Mouse (Mus musculus): ENCODE measurements around the gene Cdc25a.

The Cdc25a gene

DNA sequence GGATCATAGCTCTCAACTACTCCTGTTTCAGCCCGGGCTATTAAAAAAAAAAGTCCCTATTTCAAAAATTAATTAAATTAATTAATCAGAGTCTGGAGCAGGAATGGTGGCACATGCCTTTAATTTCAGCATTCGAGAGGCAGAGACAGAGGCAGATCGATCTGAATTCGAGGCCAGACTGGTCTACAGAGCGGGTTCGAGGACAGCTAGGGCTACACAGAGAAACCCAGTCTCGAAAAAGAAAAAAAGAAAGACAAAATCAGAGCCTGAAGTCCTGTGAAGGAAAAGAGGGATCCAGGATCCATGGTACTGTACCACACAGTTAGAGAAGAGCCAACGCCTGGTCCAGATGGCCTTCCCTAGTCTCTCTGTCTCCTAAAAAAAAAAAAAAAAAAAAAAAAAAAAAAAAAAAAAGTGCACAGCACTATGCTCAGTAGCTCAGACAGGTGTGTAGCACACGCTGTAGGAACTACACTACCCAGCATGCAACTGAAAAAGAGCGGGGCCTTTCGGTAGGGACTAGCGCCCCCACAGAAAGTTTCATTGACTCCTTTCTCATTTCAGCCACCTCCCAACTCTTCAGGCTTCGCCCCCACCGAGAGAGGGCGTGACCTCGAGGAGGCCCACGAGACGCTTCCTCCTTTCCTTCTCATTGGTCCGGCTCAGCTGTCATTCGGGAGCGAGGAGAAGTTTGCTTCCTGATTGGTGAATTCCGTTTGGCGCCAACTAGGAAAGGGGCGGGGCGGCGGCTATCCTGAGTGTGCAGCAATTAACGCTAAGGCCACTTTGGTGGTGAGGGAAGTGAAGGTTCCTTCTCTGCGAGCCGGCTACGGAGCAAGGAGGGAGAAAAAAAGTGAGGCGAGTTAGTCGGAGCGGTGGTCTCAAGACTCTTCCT is at the start of gene Cdc25a:
Gene Cdc25a (plus strand): TSS at position 783 of the 895 bp plus-strand sequence.
- DNase-seq (ENCODE audit: low spot score in 2 of 2), result peak; percentile 88 to 94

DNA sequence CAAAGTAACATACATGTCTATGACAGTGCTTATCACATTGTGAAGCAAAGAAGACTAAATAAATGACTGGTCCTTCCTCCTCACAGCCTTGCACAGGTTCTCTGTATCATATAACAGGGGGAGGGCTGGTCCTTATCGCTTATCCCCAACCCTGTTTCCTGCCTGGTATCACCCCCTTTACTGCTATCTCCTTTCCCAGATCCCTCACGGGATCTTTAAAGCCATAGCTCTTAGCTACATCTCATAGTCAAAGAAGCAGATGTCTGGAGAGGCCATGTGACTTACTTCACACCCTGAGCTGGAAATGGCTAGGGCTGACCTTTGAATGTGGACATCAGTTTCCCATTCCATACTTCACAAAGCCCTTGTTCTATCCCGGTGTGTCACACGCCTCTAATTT is 49.6 kb upstream of the Cdc25a start:
- no peak for DNase-seq (ENCODE audit: low spot score in 2 of 2)

DNA sequence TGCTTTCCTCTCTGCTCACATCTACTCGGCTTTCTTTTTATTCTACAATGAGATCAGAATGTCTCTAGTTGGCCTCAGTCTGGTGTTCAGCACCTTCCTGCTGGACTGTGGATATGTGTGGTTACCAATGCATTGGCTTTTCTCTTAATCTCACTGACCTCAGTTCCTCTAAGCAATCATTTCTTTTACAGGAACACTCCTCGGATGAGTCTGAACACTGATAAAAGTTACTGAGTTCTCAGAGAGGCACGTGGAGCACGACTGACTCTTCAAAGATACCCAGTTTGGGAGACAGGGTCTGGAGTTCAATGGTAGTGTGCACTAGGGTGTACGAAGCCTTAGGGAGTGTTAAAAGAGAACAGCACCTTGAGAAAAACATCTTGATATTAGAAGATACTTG is 49.2 kb upstream of the Cdc25a start:
- DNase-seq (ENCODE audit: low spot score in 2 of 2), result no peak

DNA sequence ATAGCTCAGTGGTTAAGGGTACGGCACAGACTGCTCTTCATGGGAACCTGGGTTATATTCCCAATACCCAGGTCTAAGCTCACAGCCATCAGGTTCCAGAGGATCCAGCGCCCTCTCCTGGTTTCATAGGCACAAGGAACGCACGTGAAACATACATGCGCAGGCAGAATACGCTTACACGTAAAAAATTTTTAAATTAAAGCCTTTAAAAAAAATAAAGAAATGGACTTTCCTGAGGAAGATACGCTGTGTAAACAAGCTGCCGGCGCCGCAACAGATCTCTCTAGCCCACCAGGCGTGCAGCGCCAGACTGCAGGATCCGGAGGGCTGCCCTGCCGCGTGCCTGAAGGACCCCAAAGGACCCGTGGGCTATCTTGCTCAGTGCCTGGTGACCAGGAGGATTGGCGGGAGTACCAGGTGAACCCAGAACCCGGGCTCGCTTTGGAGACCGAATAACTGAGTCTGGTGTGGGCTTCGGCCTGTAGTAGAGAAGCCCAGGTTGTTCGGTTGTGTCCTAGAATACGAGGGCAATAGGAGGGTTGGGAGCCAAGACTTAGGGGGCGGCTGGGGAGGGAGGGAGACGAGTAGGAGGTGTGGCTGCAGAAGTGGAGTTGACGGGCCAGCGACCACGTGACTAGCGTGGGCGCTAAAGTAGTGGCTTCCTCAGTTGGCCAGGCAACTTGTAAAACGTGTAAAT is 42.8 kb upstream of the Cdc25a start, which contains the start of gene Nme6:
Gene Nme6 (plus strand): TSS at position 359 of the 697 bp plus-strand sequence.
- DNase-seq (ENCODE audit: low spot score in 2 of 2), result peak; percentile 76 to 79

DNA sequence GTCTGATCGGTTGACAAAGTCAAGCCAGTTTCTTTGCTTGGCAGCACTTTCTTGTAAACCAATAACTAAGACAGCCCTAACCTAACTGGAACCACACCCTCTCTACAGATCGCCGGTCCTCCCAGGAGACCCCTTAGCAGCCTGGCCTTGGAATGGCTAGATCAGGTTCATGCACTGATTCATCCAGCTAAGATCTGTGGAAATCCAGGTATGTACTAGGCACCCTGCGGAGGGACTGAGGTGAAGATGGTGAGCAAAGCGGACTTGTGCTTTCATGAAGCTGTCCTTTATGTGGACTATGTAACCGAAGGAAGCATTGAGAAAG is 42.3 kb upstream of the Cdc25a start:
- DNase-seq (ENCODE audit: low spot score in 2 of 2), result peak in 1 of 2 experiments; percentile 3

DNA sequence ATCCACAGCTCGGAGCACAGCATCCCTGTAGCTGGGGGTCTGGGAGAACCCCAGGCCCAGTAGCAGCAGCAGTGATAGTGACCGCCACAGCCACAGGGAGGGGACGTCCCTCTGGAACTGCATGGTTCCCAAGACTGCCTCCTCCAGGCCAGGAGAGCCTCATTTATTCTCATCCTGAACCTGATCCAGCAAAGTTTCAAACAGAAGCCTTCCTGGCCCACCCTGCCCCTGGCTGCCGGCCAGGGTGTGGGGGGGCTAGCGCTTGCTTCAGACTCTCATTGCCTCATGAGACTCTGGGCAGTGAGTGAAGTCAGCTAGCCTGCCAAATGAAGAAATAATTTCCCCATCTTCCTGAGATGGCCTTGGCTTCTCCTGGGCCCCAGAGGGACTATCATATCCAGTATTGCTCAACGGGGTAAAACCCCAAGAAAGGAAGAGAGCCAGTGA is 26.0 kb upstream of the Cdc25a start, which contains the start of gene Camp:
Gene Camp (minus strand): TSS at position 306 of the 447 bp plus-strand sequence.
- DNase-seq (ENCODE audit: low spot score in 2 of 2), result no peak

DNA sequence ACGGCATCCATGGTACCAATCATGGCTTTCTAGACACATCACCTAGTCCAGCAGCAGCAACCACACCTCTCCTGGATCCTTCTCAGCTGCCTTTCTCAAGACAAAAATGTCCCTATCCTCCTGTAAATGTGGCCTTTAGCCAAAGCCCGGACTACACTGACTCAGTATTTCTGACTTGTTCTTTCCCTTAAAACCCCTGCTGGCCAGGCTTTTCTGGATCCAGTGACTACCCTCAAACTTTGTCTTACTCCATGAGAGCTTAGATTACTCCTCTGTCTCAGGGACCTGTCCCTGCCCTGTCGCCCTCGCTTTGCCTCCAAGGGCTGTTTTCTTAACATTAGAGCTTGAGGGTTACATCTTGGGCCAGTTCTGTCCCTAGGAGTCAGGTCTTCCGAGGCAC is 25.3 kb upstream of the Cdc25a start:
- no peak for DNase-seq (ENCODE audit: low spot score in 2 of 2)

DNA sequence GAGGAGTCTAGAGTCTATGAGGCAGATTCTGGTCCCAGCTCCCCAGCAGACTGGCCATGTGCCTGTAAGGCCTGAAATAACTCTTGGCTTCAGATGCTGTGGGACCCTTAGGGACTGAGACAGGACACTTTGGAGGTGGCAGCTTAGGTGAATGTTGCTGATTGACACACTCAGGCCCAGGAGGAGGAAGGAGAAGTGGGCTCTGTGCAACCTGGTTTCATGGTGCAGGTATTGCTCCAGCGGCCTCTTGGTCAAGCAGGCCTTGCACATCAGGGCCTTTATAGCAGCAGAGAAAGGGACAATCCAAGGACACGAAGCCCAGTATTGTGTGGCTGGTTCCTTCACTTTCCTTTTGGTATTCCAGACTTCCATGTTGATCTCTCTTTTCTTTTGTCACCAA is 21.0 kb upstream of the Cdc25a start:
- DNase-seq (ENCODE audit: low spot score in 2 of 2), result no peak

DNA sequence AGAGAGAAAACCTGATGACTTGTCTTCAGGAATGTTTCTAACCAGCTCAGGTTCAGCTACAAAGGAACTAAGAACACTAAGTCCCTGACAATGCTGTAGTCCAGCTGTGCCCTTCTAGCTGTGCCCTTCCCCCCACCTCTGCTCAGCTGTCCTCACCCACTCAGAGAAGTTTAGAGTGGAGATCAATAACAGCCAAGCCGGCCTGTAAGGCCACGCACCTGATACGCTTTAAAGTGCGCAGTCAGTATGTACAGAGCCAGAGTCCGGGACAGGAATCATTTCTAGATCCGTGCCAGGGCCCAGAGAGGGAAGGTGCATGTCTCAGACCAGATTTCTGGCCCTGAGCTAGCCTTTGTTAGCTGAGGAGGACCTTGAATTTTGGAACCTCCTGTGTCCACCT is 19.4 kb upstream of the Cdc25a start:
- DNase-seq (ENCODE audit: low spot score in 2 of 2), result no peak

DNA sequence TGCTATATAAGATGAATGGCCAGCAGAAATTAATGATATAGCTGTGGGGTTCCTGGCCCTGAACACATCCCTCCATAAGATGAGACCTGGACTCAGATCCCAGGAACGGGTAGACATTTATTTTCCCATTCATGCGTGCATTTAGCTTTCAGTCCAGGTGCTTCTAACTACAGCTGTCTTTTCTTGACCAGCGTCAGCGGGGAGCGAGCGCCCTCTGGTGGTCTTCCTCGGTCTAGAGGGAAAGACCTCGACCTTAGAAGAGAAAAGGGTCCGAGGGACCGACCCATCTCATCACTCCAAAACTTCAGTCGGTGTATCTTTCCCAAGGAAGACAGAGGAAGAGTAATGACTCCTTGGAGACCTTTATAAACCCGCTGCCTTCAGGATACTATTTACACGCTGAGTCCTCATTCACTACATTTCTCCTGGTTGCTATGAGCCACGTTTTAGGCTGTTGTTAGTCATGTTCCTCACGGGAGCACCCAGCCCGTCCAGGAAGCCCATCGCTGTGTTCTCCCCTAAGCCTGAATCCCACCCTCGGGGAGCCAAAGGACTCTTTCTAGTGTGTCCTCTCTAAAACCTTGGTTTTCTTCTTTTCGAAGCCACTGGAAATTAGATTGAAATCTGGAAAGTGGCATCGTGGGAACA is 12.9 kb upstream of the Cdc25a start:
- DNase-seq (ENCODE audit: low spot score in 2 of 2), result peak; percentile 72 to 74

DNA sequence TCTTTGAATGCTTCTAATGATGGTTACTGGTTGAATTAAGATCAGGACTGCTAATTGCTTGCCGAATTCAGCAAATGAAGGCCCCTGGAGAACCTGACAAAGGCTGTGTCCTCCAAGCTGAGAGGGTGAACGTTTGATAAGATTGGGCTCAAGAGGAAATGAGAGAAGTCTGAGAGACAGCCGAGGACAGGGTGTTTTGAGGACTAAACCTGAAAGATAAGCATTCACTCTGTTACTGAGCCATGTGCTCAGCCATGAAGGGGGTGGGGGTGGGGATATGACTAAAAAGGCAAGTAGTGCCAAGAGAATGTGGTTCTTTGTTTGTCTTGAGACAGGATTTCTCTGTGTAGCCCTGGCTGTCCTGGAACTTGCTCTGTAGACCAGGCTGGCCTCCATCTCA is 12.3 kb upstream of the Cdc25a start:
- DNase-seq (ENCODE audit: low spot score in 2 of 2), result no peak

DNA sequence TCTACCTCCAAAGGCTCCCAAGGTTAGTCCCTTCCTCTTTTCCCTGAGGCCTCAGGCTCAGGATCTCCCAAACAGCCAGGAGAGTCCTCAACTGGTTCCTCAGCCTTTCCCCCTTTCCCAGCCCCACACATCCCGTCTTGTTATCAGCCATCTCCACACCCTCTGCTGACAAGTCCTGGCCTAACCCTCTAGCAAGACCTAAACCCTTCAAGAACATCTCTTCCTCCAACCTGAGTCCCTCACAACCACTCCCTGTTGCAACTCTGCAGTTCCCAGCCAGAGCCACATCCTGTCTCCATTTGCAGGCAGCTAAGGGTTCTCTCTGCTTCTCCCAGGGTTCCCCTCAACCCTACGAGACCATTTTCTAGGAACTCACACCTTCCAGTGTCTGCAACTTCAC is 9.2 kb upstream of the Cdc25a start:
- no peak for DNase-seq (ENCODE audit: low spot score in 2 of 2)

DNA sequence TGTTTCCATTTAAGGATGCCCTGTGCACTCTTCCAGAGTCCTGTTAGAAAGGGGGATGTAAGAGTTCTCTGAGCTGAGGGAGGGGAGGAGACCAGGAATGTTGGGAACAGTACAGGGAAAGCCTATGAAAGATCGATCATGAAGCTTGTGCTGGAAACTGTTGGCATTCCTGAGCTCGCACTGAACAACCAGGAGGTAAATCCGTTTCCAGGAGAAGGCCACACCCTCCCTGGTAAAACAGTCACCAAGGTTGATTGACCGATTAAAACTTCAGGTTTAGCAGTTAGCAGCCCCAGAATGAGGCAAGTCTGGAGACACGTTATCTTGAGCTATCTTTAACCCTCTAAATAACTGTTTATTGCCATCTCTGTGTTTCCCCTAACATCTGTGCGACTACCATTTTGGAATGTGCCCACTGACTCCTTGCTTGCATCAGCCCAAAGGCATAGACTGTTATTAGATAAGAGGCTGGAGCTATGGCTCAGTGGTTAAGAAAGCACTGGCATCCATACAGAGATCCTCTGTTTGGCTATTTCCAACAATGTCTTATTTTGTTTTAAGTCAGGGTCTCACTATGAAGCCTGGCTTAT is 4.3 kb upstream of the Cdc25a start:
- DNase-seq (ENCODE audit: low spot score in 2 of 2), result no peak

DNA sequence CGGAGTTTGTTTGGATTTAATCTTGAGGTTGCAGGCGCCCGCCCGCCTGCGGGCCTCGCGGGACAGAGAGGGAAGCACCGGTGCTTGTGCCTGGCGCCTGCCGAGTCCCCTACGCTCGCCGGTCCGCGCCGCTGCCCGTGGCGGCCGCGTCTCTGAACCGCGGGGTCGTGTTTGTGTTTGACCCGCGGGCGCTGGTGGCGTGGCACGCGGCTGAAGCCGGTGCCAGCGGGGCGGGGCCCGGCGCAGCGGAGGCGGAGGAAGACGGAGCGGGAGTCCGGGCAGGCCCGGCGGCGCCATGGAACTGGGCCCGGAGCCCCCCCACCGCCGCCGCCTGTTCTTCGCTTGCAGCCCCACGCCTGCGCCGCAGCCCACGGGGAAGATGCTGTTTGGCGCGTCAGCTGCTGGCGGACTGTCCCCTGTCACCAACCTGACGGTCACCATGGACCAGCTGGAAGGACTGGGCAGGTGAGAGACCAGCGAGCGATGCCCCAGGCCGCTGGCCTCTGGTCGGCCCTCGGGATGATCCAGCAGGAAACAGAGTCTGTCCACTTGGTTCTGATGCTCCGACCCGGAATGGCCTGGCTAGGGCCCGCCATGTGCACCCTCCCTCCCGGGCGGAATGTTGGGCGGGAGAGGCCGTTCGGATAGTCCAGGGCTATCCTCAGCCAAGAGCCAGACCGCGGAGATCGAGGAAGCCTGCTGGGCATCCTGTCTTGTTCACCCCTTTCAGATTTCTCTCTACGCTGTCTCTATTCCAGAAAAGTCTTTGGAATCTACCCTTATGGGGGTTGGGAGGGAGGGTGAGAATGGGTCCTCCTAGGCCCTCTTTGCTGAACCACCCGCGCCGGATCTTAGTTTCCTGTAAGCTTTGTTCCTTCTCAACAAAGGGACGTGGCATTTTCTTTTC is 569 bp downstream of the Cdc25a start:
- DNase-seq (ENCODE audit: low spot score in 2 of 2), result peak; percentile 12 to 19

DNA sequence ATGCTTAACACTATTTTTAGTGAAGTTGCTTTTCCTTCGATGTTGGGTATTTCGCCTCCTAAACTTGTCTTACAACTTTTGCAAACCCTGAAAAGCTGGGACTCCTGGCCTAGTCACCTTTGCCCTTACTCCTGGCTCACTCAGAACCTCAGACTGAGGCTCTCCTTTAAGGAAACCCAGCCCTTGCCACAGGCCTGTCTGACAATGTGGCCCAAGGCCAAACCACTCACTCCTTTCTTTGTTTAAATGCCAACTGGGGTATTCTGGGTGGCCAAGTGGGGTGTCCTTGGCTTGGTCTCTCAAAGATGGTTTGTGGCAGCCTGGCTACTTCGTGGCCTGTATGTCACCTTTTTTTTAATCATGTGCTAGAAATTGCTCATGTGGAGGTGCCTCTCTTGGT is 1.4 kb downstream of the Cdc25a start:
- DNase-seq (ENCODE audit: low spot score in 2 of 2), result no peak

DNA sequence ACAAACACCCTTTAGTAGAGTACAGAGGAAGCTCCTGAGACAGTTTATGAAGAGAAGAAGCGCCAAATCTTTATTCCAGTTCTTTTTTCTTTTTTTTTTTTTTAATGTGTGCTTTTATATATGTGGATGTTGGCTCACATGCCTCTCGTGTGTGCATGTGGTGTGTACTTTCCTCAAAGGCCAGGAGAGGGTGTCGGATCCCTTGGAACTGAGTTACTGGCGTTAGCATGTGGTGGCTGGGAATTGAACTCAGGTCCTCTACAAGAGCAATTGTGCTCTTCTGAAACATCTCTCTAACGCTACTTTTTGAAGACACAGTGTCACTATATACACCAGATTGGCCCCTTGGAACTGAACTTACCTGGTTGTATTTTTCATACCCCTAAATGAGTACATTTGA is 2.3 kb downstream of the Cdc25a start:
- DNase-seq (ENCODE audit: low spot score in 2 of 2), result no peak

DNA sequence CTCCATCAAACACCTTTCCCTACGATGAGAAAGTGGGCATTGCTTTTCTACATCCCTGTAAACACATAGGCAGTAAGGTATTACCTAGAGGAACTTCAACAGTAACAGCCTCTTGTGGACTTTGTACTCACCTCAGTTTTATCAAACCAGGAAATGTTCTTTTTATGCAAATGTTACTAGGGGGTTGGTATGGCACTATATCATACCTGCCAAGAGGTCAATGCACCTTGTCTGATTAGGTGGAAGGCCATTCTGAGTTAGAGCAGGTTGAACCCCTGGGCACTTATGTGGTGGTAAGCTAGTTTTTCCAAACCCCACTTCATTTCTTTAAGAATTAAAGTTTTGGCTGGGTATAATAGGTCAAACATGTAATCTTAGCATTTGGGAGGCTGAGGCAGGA is 3.9 kb downstream of the Cdc25a start:
- DNase-seq (ENCODE audit: low spot score in 2 of 2), result no peak

DNA sequence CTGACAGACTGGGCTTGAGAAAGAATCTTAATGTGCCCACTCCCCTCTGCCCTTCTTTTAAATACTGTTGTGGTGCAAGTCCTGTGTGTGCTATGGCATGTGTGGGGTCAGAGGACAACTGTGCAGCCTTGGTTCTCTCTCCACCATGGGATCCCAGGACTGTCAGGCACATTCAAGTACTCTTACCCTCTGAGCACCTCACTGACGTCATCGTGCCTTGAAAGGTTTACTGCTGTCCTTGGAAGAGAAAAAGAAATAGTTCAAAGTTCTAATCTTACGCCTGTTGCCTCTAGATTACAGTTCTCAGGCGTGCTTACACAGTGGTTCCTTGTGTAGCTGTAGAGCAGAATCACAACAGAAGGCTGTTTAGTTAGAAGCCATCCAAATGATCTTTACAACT is 10.9 kb downstream of the Cdc25a start:
- no peak for DNase-seq (ENCODE audit: low spot score in 2 of 2)

DNA sequence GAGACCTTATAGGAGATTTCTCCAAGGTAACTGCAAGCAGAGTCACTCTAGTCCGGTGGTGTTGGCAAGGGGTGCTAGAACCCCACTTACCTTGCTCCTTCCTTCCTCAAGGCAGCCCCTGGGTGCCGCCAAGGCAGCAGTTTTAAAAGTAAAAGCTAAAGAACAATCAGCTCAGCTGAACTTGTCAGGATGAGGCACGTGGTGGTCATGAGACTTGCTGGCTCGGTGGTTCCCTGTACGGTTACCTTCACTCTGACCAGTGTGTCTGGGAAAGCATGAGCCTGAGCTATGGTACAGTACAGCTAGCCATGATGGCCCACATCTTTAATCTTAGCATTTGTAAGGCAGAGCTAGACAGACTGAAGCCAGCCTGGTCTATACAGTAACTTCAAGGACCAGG is 11.9 kb downstream of the Cdc25a start:
- no peak for DNase-seq (ENCODE audit: low spot score in 2 of 2)

DNA sequence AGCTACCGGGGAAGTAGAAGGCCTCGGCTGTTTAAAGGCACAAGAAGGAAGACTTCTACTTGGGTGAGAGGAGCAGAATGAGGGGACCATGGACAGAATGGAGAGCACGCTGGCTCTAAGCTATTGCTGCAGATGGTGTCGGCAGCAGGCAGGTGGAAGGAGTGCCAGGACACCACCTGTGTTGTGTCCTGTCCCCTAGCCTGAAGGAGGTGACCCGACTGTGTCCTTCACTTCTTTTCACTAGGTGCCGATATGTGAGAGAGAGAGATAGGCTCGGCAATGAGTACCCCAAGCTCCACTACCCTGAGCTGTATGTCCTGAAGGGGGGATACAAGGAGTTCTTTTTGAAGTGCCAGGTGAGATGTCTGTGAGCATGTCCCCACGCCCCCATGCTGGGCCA is 16.1 kb downstream of the Cdc25a start:
- no peak for DNase-seq (ENCODE audit: low spot score in 2 of 2)

DNA sequence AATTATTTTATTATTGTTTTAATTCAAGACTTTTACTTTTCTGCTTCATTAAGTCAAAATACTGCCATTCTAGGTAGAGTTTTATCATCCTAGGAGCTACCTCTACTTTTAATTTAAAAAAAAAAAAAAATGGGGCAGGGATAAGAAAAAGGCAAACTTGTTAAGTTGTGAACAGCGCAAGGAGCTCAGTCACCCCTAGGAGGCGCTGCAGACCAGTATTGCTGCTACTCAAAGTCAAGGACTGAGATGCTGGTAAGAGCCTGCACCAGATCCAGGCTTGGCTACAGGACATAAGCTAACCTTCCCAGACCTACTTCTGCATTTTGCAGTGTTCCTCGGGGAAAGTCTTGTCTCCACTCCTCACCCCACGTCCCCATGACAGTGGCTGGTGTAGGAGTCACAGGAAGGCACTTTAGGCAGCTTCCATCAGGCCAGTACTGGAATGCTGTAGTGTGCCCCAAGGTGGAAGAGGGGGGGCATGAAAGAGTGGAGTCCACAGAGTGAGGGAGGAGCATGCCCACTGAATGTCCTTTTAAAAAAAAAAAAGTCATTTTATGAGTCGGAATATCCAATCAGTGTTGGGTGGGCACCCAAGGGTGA is 17.4 kb downstream of the Cdc25a start:
- DNase-seq (ENCODE audit: low spot score in 2 of 2), result peak; percentile 66 to 70
